Mouse (Mus musculus): ENCODE results near the gene Slc25a13.

Slc25a13 gene

GRCm38 (mm10) chr6:6027664-6028063 lies 189.3 kb downstream of the Slc25a13 start:
- DNase-seq (ENCODE audit: low spot score): no peak

GRCm38 (mm10) chr6:6023976-6024375 lies 193.0 kb downstream of the Slc25a13 start:
- no peak for DNase-seq (ENCODE audit: low spot score)

DNA sequence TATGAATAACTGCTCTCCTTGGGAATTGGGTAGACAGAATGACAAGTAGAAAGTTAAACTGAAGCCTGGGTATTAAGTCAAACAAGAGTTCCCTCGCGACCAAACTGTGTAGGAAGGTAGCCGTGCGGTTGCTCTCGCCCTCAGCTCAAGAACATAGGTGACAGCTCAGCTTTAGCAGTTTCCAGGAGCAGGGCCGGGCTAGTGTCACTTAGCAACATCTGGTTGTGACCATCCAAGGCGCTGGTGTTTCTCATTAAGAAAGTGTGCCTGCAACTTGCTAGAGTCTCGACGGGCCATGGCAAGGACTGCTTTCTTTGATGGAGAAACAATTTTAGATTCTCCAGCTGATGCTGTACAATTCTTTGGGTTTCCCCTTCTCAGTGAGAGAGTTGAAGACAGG lies 200.0 kb downstream of the Slc25a13 start:
- peak; percentile 58 for DNase-seq (ENCODE audit: low spot score)

DNA sequence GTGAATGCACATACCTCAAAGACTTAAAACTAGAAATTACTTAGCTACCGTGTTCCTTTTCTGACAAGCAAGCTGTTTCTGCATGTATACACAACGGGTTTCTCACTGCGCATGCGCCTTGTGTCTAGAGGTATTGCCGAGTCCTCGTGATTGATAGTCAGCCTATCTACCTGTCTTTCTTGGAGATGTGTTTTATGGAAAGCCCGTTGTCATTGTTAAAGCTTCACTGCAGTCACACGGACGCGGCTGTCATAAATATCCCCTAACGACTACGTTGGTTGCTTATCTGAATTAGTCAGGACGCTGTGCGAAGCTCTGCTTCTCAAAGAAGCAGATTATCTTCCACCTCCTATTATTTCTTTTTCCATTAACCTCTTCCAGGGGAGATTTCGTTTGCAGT lies 201.4 kb downstream of the Slc25a13 start:
- DNase-seq (ENCODE audit: low spot score): no peak

GRCm38 (mm10) chr6:6011364-6011763 lies 205.6 kb downstream of the Slc25a13 start:
- DNase-seq (ENCODE audit: low spot score): no peak

GRCm38 (mm10) chr6:6005762-6006431 lies 211.1 kb downstream of the Slc25a13 start:
- peak; percentile 92 for DNase-seq (ENCODE audit: low spot score)

GRCm38 (mm10) chr6:6004756-6005485 lies 212.1 kb downstream of the Slc25a13 start:
- DNase-seq (ENCODE audit: low spot score): no peak

DNA sequence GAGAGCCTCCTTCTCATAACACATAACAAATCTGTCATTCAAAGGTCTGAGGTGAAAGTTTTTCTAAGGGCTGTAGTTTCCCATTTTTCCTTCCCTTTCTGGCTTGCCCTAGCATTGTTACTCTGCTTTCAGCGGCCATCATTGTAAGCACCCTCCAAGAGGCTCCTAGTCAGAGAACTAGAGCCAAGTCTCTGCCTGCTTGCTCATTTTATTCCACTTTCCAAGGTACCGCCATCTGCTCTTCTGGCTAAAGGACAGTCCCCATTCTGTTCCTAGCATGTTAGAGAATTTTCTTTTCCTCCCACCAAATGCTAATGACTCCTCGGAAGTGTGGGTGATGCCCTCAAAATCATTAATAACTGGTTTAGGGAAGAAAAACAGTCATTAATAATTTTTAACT lies 214.9 kb downstream of the Slc25a13 start:
- DNase-seq (ENCODE audit: low spot score): no peak

DNA sequence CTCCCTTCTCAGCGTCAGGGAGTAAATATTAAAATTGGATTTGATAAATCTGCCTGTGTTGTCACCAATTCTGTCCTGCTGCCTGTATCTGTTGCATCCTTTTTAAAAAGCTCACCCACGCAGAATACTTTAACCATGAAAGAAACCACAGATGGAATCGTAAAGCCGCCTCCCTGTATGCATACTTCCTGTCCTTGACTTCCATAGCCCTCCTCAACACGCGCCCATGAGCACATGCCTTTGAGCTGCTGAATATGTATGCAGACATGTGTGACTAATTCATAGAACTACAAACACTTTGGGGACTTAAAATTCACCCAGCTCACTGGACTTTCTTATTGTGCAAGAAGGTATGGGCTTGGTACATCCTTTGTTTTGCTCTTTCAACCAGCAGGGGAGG lies 219.4 kb downstream of the Slc25a13 start:
- DNase-seq (ENCODE audit: low spot score): no peak

GRCm38 (mm10) chr6:5993056-5993455 lies 223.9 kb downstream of the Slc25a13 start:
- DNase-seq (ENCODE audit: low spot score): no peak

DNA sequence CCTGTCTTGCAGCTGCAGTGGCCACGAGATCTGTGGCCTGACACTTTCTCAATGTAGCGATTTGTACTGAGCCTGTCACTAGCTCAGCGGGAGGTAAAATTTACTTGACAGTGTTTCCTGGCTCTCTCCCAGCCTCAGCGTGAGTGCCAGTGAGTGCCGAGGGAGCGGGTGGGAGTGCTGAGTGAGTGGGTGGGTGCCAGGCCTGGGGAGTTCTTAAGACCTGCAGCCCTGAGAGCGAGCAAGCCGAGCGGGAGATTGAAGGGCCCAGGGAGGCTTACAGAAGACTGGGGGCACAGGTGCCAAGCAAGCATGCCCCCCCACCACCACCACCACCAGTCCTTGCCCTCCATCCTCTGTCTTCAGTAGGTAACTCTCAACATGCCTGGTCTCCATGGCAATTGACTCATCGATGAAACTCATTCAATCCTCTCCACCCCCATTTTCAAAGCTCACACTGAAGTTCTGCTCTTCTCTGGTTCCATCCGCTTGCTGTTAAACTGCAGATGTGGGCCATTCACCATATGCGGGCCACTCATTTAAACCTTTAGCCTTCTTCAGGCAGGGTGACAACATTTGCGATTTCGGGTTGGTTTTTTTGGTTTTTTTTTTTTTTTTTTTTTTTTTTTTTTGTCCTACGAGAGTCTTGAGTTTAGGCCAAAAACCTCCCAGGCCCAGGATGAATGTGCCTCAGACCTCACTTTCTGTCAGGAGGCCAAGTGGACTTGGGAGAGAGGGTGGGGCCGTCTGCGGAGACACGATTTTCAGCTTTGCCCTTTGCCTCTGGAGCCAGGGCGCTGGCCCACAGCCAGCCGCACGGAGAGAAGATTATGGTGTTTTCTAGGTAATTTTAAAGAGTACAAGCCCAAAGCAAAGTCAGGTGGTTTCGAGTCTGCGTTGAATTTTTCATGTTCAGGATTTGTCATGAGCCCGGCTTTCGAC lies 224.9 kb downstream of the Slc25a13 start:
- DNase-seq (ENCODE audit: low spot score): no peak

- DNase-seq (ENCODE audit: low spot score): no peak
These were observed 225.7 kb downstream of the Slc25a13 start for GRCm38 (mm10) chr6:5991243-5991642.
